Mouse (Mus musculus): ENCODE data around the gene Adamts3.

GRCm38 (mm10) chr5:89814552-89814951, 68.6 kb downstream of the Adamts3 start:
- TF ChIP-seq CTCF (IDR thresholded peaks at IDR 0.05; ENCODE audit: low read depth) (no peak), EP300 (IDR thresholded peaks at IDR 0.05; ENCODE audit: low read depth) (no peak)
